Mouse (Mus musculus) megakaryocyte, embryonic 14.5 days (primary cell): ENCODE measurements at regions not wholly inside any gene's neighbourhood (a gene's known extent, or its start where the extent isn't known, plus 50 kb on each side); places are given as distances from the start of the nearest gene placed in this dataset.

Experiments
- FLI1 ChIP-seq: IDR thresholded peaks from 2 replicates; pipeline ENCODE4 v1.6.1; 2012; ENCODE audit warnings: low read length, inconsistent platforms, mixed read lengths
- GATA1 ChIP-seq: IDR thresholded peaks from 3 replicates; pipeline ENCODE4 v1.6.1; 2012; ENCODE audit warnings: mixed read lengths, low read length, inconsistent platforms, borderline replicate concordance

DNA sequence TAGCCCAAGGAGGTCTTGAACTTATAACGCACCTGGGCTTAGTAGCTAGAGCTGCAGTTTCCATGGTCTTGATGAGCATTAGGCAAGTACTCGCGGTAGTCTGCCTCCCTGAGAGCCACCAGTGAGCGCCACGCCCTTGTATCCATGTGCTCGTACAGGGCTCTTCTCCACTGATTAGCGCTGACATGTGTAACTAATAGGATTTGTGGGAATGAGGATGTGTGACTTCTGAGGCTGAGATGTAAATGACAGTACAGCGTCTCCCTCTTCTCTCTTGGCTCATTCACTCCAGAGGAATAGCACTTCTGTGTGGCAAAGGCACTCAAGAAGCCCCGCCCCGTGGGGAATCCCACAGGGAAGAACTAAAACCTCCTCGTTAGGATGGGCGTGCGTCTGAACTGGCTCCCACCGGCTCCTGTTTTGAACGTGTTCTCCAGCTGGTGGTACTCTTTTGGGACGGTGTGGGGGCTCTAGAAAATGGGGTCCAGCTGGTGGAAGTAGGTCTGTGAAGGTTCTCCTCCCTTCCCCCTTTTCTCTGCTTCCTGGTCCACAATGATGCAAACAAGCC lies 94.3 kb upstream of the Pkdcc start:
- TF ChIP-seq GATA1, result no peak
- TF ChIP-seq FLI1, result no peak
